Mouse (Mus musculus): ENCODE measurements around the gene Col9a1.

The Col9a1 gene

GRCm38 (mm10) chr1:24177224-24177851 lies at the start of gene Col9a1:
Col9a1 (plus strand) TSS chr1:24177610.
- DNase-seq (ENCODE audit: inconsistent ontology term): no peak

GRCm38 (mm10) chr1:24127866-24128265 lies 49.5 kb upstream of the Col9a1 start:
- no peak for DNase-seq (ENCODE audit: inconsistent ontology term)

- DNase-seq (ENCODE audit: inconsistent ontology term): no peak
These were observed 43.6 kb upstream of the Col9a1 start for GRCm38 (mm10) chr1:24133853-24134252.

- DNase-seq (ENCODE audit: inconsistent ontology term): peak; percentile 53
These were observed 42.6 kb upstream of the Col9a1 start for GRCm38 (mm10) chr1:24134792-24135191.

GRCm38 (mm10) chr1:24137133-24137532 lies 40.3 kb upstream of the Col9a1 start:
- DNase-seq (ENCODE audit: inconsistent ontology term): peak; percentile 53

GRCm38 (mm10) chr1:24140555-24140954 lies 36.9 kb upstream of the Col9a1 start:
- no peak for DNase-seq (ENCODE audit: inconsistent ontology term)

GRCm38 (mm10) chr1:24143504-24143903 lies 33.9 kb upstream of the Col9a1 start:
- no peak for DNase-seq (ENCODE audit: inconsistent ontology term)

GRCm38 (mm10) chr1:24157751-24158150 lies 19.7 kb upstream of the Col9a1 start:
- no peak for DNase-seq (ENCODE audit: inconsistent ontology term)

- peak; percentile 60 for DNase-seq (ENCODE audit: inconsistent ontology term)
These were observed 8.0 kb upstream of the Col9a1 start for GRCm38 (mm10) chr1:24169410-24169809.

- peak; percentile 55 for DNase-seq (ENCODE audit: inconsistent ontology term)
These were observed 6.1 kb upstream of the Col9a1 start for GRCm38 (mm10) chr1:24171205-24171866.

GRCm38 (mm10) chr1:24171898-24172297 lies 5.5 kb upstream of the Col9a1 start:
- no peak for DNase-seq (ENCODE audit: inconsistent ontology term)

GRCm38 (mm10) chr1:24172656-24173055 lies 4.8 kb upstream of the Col9a1 start:
- no peak for DNase-seq (ENCODE audit: inconsistent ontology term)

- DNase-seq (ENCODE audit: inconsistent ontology term): no peak
These were observed 1.6 kb upstream of the Col9a1 start for GRCm38 (mm10) chr1:24175761-24176160.

- no peak for DNase-seq (ENCODE audit: inconsistent ontology term)
These were observed 2.4 kb downstream of the Col9a1 start for GRCm38 (mm10) chr1:24179856-24180255.

- DNase-seq (ENCODE audit: inconsistent ontology term): no peak
These were observed 7.6 kb downstream of the Col9a1 start for GRCm38 (mm10) chr1:24184981-24185380.

GRCm38 (mm10) chr1:24186964-24187363 lies 9.6 kb downstream of the Col9a1 start:
- DNase-seq (ENCODE audit: inconsistent ontology term): peak; percentile 90

GRCm38 (mm10) chr1:24191668-24192067 lies 14.3 kb downstream of the Col9a1 start:
- no peak for DNase-seq (ENCODE audit: inconsistent ontology term)

GRCm38 (mm10) chr1:24194111-24194510 lies 16.7 kb downstream of the Col9a1 start:
- no peak for DNase-seq (ENCODE audit: inconsistent ontology term)

- peak; percentile 81 for DNase-seq (ENCODE audit: inconsistent ontology term)
These were observed 17.8 kb downstream of the Col9a1 start for GRCm38 (mm10) chr1:24195070-24195840.

- peak; percentile 20 for DNase-seq (ENCODE audit: inconsistent ontology term)
These were observed 18.6 kb downstream of the Col9a1 start for GRCm38 (mm10) chr1:24195951-24196517.

- DNase-seq (ENCODE audit: inconsistent ontology term): peak; percentile 95
These were observed 34.4 kb downstream of the Col9a1 start for GRCm38 (mm10) chr1:24211621-24212385.

- no peak for DNase-seq (ENCODE audit: inconsistent ontology term)
These were observed 41.6 kb downstream of the Col9a1 start for GRCm38 (mm10) chr1:24219041-24219440.

Data from Muller cell, postnatal 12 days (primary cell).